Mouse (Mus musculus) small intestine, adult 2 months (tissue): Measurements from ENCODE around the gene Magix.

Experiments used
- CTCF ChIP-seq: fragments of 200-500 bp; IDR thresholded peaks from 2 replicates; pipeline ENCODE4 v1.5.1; 2012; ENCODE audit warnings: low read depth, mild to moderate bottlenecking, control low read depth, inconsistent platforms, low read length, moderate library complexity, mixed read lengths; ENCODE audit not compliant: insufficient replicate concordance, insufficient read length; ENCODE audit errors: extremely low read depth
- POLR2A ChIP-seq: fragments of 200-500 bp; IDR thresholded peaks from 2 replicates; pipeline ENCODE4 v1.6.1; 2012; ENCODE audit warnings: low read depth, mild to moderate bottlenecking, control low read depth, inconsistent platforms, low read length, moderate library complexity

- TF ChIP-seq CTCF (no peak), POLR2A (no peak)
Measured at GRCm38 (mm10) chrX:7724135-7724534, 43.1 kb upstream of the Magix start.
